Mouse (Mus musculus): Measurements from ENCODE around the gene Txndc16. TPM values are rescaled to one million over a fixed set of nuclear protein-coding genes. Genes with fewer than 3 reads are reported as not detected.

The Txndc16 gene
- polyA plus RNA-seq, 1 experiment from 2014 or later = 2.3 TPM

Other genes with a start within 250 kb of the Txndc16 start
- gene Ptger2, start 232.1 kb downstream of the Txndc16 start, polyA plus RNA-seq (2016; fragmentation: Nextera tagmentation; extraction: Ambion mirVana) = 0.39 and 0.50 TPM in 2 replicates
- gene Gpr137c, start 611 bp downstream of the Txndc16 start, polyA plus RNA-seq (2016; fragmentation: Nextera tagmentation; extraction: Ambion mirVana) = 0.24 and 0.31 TPM in 2 replicates
- gene Ero1l, start 98.4 kb upstream of the Txndc16 start, polyA plus RNA-seq (2016; fragmentation: Nextera tagmentation; extraction: Ambion mirVana) = 51.1 and 56.7 TPM in 2 replicates
- 130 and 131 TPM in 2 replicates for gene Psmc6, start 109.5 kb upstream of the Txndc16 start, polyA plus RNA-seq (2016; fragmentation: Nextera tagmentation; extraction: Ambion mirVana)
- 30.0 and 30.3 TPM in 2 replicates for gene Styx, start 130.8 kb upstream of the Txndc16 start, polyA plus RNA-seq (2016; fragmentation: Nextera tagmentation; extraction: Ambion mirVana)
- 33.3 and 35.4 TPM in 2 replicates for gene Gnpnat1, start 184.6 kb upstream of the Txndc16 start, polyA plus RNA-seq (2016; fragmentation: Nextera tagmentation; extraction: Ambion mirVana)

All from liver, embryonic 12.5 days (tissue).